Mouse (Mus musculus): Measurements from ENCODE around the gene Retreg3.
"Not testable (repeated sequence)": the region's sequence is repeated elsewhere in the genome, so short reads cannot be mapped to it uniquely, and the experiment has no call there.

Retreg3 gene

DNA sequence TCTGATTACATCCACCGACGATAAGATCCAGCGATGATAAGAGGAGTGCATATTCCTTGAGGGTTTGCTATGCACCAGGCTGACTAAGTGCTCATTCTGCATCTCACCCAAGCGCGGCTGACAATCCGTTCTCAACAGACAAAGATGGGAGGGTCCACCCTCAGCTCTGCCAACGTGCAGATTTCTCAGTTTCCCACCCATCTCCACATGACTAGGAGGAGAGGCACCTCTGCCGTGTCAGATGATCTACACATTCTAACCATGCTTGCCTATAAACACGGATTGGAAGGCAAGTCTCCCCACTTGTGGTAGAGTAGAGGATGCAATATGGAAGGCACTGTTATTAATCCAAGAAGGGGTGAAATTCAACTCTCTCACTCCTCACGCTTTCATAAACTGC is 29.1 kb upstream of the Retreg3 start:
- DNase-seq (ENCODE audit: low read depth, low spot score): no peak

DNA sequence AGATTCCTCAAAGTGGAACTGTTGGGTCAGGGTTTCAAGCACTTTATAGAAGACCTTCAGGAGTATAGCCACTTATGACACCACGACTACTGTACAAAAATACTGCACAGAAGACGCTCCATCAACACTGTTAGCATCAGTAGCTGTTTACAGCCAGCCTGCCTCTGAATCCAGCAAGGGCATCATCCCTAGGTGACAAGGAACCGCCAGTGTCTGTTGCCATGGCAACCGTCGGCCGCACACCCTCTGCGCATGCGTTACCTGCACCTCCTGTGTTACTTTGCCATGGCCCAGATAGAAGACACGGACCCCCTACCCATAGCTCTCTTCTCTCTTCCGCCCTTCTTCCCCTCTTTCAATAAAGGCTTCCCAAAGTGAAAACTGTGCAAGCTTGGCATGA is 26.7 kb upstream of the Retreg3 start:
- no peak for DNase-seq (ENCODE audit: low read depth, low spot score)

DNA sequence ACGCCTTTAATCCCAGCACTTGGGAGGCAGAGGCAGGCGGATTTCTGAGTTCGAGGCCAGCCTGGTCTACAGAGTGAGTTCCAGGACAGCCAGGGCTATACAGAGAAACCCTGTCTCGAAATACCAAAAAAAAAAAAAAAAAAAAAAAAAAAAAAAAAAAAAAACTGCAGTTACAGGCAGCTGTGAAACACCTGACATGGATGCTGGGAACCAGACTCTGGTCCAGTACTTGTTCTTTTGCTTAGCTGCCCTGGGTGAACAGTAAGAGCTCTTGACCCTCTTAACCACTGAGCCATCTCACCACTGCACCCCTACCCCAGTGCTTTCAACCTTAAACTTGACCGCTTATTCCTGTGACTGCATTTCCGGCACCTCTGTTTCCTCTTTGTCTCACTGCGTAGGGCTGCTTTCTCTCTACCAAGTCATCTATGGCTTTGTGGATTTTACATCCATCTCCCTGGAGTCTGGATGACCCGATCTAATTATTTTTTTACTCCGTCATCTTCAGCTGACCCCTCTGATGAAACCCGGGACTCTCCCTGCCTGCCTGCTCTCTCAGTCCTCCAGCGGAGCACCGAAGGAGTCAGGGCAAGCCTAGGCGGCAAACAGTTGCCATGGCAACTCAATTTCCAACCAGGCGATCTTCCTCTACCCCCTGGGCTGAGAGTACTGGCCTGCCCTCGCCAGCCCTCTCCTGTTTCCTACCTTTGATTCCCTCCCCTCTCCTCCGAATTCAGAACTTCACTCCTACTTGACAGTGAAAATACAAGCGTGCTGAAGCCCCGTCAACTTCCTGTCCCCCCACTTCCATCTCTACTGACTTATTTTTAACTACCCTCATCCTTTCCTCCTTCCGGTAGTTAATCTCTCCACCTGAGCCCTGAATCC is 23.9 kb upstream of the Retreg3 start:
- no peak for DNase-seq (ENCODE audit: low read depth, low spot score)

DNA sequence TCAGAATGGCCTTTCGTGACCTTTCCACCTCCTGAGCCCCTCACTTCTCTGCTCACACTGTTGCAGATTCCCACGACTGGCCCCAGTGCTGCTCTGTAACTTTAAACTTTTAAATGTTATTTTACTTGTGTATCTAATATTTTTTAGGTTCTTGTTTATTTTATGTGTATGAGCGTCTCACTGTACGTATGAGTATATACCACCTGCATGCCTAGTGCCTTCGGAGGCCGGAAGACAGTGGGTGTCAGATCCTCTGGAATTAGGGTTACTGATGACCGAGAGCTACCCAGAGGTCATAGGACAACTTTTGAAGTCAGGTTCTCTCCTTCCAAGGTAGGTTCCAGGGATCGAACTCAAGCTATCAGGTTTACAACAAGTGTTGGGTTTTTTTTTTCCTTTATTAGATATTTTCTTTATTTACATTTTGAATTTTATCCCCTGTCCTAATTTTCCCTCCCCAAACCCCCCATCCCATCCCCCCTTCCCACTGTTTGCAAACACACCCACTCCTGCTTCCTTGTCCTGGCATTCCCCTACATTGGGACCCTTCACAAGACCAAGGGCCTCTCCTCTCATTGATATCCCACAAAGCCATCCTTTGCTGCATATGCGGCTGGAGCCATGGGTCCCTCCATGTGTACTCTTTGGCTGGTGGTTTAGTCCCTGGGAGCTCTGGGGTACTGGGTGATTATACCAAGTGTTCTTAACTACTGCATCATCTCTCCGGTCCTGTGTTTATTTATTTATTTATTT is 22.7 kb upstream of the Retreg3 start:
- no peak for DNase-seq (ENCODE audit: low read depth, low spot score)

DNA sequence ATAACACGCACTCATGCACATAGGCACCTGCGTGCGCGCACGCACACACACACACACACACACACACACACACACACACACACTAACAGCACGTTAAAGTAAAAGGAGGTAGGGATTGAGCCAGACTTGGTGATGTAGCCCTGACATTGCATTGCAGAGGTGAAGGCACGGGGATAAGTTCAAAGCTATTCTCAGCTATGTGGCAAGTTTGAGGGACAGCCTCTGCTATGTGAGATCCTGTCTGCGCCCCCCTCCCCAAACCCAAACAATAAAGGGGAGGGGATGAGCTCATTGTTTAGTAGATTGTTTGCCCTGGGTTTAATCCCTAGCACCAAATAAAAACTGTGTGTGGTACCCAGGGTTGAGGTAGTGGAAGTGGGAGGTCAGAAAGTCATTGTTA is 21.4 kb upstream of the Retreg3 start:
- no peak for DNase-seq (ENCODE audit: low read depth, low spot score)

DNA sequence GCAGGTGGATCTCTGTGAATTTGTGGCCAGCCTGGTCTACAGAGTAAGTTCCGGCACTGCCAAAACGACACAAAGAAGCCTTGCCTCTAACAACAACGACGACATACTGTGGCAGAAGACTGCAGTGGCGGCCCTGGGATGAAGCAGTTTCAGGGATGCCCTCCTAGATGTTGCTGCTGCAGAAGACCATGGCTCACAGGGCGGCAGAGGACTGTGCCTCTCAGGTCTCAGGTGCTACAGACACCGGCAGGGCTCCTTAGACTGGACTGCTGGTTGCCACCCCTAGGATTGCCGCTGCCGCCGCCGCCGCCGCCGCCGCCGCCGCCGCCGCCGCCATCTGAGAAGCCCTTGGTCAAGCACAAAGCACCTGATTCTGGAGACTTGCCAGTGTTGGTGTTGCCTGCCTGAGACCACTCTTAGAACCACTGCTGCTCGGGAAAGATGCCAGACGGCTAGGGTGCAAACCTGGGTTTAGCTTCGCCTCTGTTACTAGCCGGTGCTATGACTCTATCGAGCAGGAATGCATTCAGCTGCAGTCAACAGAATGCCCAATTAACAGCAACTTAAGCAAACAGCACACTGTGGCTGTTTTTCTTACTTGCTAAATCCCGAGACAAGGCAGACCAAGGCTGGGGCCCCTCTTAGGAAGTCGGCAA is 20.6 kb upstream of the Retreg3 start:
- DNase-seq (ENCODE audit: low read depth, low spot score): no peak

DNA sequence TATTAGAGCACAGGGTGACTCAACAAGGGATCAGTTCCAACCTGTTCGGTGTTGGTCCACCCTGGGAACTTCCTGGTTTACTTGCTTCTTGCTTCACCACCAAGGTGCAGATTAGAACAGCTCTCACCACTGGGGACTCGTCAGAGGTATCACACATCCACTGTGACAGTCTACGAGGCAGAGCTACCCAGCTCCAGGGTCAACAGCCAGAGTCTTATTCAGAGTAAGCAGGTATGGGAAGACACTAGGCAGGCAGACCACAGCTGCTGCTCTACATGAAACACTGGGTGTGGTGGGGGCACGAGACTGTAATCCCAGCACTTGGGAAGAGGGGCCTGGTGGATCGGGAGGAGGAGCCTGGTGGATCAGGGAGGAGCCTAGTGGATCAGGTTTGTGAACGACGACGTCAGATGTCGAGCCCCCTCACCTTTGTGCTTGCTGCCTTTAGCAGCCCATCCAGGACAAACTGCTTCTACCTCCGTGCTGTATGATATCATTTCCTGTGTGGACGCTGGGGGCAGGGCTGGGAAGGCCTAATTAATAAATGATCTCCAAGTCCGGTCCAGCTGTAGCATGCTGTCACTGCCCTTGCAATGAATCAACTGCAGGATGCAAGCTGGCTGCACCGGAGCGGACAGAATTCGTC is 19.0 kb upstream of the Retreg3 start:
- DNase-seq (ENCODE audit: low read depth, low spot score): no peak

DNA sequence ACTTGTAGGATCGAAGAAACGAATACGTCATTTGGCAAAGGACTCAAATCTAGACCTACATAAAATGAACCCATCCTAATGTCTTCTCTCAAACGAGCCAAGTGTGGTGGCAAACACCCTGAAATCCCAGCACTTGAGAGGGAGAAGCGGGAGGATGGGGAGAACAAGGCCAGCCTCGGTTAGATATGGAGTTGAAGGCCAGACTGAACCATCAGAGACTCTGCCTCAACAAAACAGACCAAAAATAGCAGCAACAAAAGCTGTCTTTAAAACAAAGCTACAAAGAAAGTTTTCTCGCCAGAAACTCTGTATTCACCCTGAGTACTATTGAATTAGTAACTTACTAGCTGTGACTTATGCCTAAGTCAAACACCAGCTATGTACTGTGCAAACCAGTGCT is 17.3 kb upstream of the Retreg3 start:
- DNase-seq (ENCODE audit: low read depth, low spot score): no peak

DNA sequence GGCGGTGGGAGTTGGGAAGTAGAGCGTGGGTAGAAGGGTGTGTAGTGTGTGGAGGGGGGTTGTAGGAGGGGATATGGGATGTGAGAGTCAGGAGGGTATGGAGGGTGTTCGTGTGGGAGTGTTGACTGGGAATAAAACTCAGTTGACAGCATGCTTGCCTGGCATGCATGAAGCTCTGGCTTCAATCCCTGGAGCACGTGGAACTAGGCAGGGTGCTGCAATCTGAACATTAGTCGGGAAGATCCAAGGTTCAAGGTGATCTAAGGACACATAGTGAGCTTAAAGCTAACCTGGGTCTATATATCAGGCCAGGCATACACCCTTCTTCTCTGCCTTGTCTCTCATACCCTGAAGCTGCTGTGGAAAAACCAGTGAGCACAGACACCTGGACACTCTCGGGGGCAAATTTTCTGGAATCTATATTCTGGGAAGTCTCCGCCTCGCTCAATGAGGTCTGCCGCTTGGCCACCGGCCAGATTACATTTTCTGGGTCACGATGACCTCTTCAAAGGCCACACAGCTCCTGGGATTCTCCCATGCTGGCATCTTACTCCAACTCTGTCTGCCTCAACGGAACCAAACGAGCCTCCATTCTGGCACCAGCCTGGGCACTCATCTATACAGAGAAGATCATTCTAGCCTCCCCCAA is 14.6 kb upstream of the Retreg3 start:
- DNase-seq (ENCODE audit: low read depth, low spot score): no peak

DNA sequence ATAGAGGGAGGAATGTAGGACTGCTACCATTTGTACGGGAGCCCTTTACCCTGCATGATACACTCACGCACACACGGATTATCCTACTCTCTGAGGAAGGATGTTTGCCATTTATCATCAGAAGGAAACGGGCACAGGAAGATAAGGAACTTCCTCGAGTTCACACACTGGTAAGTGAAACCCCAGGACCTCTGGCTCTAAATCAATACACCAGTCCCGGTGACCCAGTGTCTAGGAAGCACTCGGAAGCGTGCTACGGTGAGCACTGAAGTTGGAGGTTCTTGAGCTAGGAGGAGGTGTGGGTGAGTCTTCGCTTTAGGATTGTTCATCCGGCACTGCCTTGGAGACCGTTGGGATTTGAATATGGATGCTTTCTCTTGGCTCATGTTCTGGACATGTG is 13.3 kb upstream of the Retreg3 start:
- no peak for DNase-seq (ENCODE audit: low read depth, low spot score)

DNA sequence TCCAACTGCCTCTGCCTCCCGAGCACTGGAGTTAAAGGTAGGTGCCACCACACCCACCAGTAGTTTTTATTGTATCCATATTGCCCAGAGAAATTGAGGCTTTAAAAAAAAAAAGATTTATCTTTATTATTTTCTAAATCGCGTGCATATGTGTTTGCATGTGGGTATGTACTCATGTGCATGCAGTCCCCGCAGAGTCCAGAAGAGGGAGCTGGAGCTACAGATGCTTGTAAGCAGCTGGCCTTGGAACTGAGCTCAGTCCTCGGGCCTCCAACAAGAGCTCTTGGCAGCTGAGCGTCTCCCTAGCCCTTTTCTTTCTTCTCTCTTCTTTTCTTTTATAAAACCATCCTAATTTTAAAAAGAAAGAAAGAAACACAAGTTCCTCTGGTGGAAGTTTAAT is 12.0 kb upstream of the Retreg3 start:
- peak; percentile 55 for DNase-seq (ENCODE audit: low read depth, low spot score)

DNA sequence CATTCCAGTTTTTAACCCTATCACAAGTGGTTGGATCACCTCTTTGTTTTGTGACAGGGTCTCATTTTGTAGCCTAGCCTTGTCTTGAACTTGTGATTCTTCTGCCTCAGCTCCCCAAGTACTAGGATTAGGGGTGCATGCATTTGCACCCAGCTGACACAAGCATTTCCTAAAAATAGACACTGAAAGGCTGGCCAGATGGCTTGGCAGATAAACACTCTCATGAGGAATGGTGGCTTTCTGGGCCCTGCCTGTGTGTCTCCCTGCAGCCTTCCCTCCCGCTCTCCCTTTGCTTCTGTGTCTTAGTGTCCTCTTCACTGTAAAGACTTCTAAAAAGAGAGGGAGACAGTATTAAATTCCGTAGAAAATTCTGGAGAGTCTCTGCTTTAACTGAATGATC is 11.5 kb upstream of the Retreg3 start:
- DNase-seq (ENCODE audit: low read depth, low spot score): no peak

DNA sequence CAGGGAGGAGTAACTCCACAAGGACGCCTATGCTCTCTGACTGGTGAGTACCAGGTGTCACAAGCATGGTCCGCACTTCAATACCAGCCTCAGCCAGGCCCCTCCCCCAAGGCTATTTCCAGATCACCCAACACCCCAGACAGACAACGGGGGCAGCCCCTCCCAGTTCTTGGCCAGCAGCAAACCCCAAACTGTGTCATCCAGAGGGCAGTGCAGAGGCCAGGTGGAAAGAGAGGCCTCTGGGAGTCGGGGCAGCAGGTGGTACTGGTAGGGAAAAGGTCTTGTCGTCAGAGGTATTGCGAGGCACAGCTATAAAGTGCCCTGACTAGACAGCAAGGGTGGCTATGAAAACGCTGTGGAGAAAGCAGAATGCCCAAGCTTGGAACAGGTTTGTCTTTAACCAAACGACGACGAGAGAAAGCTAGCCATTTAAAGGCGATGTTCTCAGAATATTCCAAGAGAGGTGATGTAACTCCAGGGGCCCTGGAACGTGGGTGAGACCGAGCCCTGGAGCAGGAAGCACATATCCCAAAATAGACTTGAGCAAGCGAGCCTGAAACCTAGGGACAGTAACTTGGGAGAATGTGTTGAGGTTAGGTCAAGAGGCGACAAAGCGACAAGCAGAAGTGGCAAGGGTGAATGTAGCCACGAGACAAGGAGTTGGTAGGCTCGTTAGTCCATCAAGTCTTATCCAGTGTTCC is 10.5 kb upstream of the Retreg3 start:
- DNase-seq (ENCODE audit: low read depth, low spot score): no peak

DNA sequence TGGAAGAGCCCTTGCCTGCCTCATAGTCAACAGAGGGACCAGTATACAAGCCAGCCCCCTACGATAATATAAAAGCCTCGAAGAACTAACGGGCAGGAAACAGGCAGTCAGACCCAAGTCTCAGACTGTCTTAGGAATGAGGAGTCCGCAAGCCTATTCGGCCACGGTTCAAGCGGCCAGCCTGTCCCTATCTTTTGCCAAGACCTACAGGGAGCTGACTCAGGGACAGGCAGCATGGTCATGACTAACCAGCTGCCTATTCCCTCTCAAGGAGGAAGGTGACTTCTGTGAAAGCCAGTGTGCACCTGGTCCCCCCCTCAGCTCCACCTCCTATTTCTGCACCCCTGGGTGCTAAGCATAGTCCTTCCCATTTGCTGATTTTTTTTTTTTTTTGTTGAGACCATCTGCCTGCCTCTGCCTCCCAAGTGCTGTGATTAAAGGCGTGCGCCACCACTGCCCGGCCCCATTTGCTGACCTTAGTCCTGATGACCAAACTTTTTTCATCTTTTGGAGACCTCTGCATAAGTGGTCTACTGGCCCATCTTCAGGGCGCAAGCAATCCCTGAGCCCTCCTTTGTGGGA is 9.4 kb upstream of the Retreg3 start:
- DNase-seq (ENCODE audit: low read depth, low spot score): no peak

DNA sequence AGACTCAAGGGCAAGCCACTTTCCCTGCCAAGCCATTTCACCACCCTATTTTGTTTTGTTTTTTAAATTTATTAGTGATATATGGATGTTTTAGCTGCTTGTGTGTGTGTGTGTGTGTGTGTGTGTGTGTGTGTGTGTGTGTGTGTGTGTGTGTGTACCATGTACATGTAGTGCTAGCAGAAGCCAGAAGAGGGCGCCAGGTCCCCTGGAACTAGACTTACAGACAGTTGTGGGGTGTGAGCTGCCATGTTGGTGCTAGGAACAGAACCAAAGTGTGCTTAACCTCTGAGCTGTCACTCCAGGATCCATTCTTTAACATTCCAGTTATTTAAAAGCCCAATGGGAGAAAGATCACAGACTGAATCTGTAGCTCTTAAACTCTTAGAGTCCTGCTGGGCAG is 7.4 kb upstream of the Retreg3 start:
- DNase-seq (ENCODE audit: low read depth, low spot score): no peak

DNA sequence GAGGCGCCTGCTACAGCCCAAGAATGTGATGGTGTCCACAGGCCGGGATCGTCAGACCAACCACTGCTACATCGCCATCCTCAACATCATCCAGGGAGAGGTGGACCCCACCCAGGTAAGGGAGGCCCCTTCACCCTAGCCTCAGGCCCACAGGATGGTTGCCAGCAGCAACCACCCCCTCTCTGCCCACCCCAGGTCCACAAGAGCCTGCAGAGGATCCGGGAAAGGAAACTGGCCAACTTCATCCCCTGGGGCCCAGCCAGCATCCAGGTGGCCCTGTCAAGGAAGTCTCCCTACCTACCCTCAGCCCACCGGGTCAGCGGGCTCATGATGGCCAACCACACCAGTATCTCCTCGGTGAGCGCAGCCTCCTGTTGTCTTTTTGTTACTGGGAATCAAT is 5.3 kb upstream of the Retreg3 start:
- not testable (repeated sequence) for DNase-seq (ENCODE audit: low read depth, low spot score)

DNA sequence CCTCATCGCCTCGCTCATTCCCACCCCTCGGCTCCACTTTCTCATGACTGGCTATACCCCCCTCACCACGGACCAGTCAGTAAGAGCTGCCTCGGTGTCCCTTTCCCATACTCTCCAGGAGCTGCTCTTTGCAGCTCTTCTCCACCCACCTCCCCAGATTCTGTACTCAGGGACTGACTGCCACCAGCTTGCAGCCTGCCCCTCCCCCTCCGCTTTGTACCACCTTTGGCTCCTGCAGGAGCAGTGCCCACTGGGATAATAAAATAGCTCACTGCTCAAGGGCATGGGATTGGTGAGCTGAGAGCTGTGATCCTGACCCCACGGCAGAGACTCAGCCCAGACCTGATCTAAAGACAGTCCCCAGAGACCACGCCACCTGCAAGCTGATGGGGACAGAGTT is 4.8 kb upstream of the Retreg3 start:
- not testable (repeated sequence) for DNase-seq (ENCODE audit: low read depth, low spot score)

DNA sequence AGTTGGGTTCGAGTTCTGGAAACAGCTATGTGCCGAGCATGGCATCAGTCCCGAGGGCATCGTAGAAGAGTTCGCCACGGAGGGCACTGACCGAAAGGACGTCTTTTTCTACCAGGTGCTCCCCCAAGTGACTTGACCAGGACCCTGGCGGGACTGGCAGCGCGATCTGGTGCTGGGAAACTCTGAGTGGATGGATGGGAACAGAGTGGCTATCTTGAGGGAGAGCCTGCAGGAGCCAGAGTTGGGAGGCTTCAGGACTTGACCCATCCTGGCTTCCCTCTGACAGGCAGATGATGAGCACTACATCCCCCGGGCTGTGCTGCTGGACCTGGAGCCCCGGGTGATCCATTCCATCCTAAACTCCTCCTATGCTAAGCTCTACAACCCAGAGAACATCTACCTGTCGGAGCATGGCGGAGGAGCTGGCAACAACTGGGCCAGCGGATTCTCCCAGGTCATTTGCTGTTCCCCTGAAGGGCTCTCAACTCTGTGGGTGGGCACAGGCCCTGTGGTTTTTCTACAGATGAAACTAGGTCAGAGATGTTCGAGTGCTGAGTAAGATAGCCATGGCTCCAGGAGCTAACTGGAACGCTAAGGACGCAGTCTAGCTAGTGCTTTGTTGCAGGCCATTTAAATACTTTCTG is 974 bp upstream of the Retreg3 start:
- no peak for DNase-seq (ENCODE audit: low read depth, low spot score)

DNA sequence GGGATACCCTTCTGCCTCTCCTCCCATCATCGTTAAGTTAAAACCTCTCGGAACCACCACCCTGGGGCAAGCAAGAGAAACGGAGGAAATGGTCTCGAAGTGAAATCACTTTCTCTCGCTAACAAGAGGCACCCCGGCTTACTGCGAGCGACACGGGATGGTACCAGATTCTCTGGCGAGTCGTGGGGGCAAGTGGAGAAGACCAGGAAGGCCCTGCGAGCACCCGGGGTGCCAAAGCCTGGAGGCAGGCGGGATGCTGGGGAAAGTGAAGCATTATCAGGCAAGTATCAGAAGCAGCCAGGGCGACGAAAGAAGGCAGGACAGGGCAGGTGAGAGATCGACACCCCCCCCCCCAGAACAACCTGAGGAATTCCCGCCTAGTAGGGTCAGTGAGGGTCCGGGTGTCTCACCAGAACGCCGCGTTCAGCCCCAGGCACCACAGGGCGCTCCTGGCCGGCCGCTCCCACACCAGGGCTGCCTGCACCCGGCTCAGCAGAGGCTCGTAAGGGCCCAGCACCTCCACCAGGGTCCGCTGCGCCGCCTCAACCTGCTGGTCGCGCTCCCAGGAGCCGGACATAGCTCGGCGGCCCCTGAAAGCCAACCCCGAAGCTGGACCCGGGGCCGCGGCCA is 447 bp downstream of the Retreg3 start:
- DNase-seq (ENCODE audit: low read depth, low spot score): peak; percentile 42

DNA sequence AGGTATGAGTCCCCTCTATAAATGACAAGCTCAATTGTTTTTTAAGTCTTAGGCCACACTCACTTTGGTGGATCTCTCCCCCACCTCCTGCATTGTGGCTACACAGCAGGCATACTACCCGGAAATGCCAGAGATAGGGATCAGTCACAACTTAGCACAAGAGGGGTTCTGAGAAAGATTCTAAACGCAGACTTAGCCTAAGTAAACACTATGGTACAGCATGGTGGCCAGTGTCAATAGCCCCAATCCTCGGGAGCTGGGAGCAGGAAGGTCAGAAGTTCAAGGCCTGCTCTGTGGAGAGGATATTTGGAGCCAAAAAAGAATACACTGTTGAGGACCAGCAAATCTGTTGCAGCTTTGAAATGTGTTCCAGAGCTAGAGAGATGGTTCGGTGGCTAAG is 1.6 kb downstream of the Retreg3 start:
- DNase-seq (ENCODE audit: low read depth, low spot score): no peak
